Mouse (Mus musculus): Measurements from ENCODE around the gene Efcab7. TPM values are rescaled to one million over a fixed set of nuclear protein-coding genes. Genes with fewer than 3 reads are reported as not detected.

Efcab7 gene
- total and polyA plus RNA-seq, 3 experiments = 0.80 to 5.0 (median 3.7) TPM

- no peak for DNase-seq
Observed at GRCm38 (mm10) chr4:99944606-99945005, 115.6 kb downstream of the Efcab7 start.

- no peak for DNase-seq
Observed at GRCm38 (mm10) chr4:99945011-99945410, 116.0 kb downstream of the Efcab7 start.

- no peak for DNase-seq
Observed at GRCm38 (mm10) chr4:99946516-99946915, 117.5 kb downstream of the Efcab7 start.

GRCm38 (mm10) chr4:99947192-99947591 lies 118.2 kb downstream of the Efcab7 start:
- DNase-seq = no peak

- no peak for DNase-seq
Observed at GRCm38 (mm10) chr4:99947896-99948295, 118.9 kb downstream of the Efcab7 start.

GRCm38 (mm10) chr4:99953904-99954303 lies 124.9 kb downstream of the Efcab7 start:
- DNase-seq = no peak

- no peak for DNase-seq
Observed at GRCm38 (mm10) chr4:99955396-99955795, 126.4 kb downstream of the Efcab7 start.

- DNase-seq = no peak
Observed at GRCm38 (mm10) chr4:99957186-99957585, 128.2 kb downstream of the Efcab7 start.

- DNase-seq = no peak
Observed at GRCm38 (mm10) chr4:99958084-99958815, 129.3 kb downstream of the Efcab7 start.

GRCm38 (mm10) chr4:99959308-99959707 lies 130.3 kb downstream of the Efcab7 start:
- DNase-seq = no peak

Other genes starting within 250 kb of the Efcab7 start
- gene Foxd3, start 172.9 kb upstream of the Efcab7 start, total RNA-seq (2021) = under 1 TPM; 0.40 to 0.55 TPM
- gene Foxd3, start 172.9 kb upstream of the Efcab7 start, polyA plus RNA-seq (2012; rRNA removed) = 1.7 and 3.0 TPM in 2 replicates
- 1 to 10 TPM; 4.5 to 8.5 TPM for gene Alg6, start 113.5 kb upstream of the Efcab7 start, total RNA-seq (2021)
- 0.49 and 0.88 TPM in 2 replicates for gene Alg6, start 113.5 kb upstream of the Efcab7 start, polyA plus RNA-seq (2012; rRNA removed)
- gene Pgm1, start 100.2 kb downstream of the Efcab7 start, total RNA-seq (2021) = 100 to 1,000 TPM in 1 of 2 experiments, 10 to 100 TPM in 1; 94.2 to 103 TPM
- 52.7 and 56.6 TPM in 2 replicates for gene Pgm1, start 100.2 kb downstream of the Efcab7 start, polyA plus RNA-seq (2012; rRNA removed)
- gene Itgb3bp, start 100.6 kb downstream of the Efcab7 start, total RNA-seq (2021) = 1 to 10 TPM; 5.8 to 6.4 TPM
- gene Itgb3bp, start 100.6 kb downstream of the Efcab7 start, polyA plus RNA-seq (2012; rRNA removed) = 0.30 and 0.42 TPM in 2 replicates